Mouse (Mus musculus): ENCODE measurements around the gene Surf6. TPM values are rescaled to one million over a fixed set of nuclear protein-coding genes. Genes with fewer than 3 reads are reported as not detected.

The Surf6 gene
- polyA plus RNA-seq, 1 experiment from 2014 or later: 28.2 TPM

GRCm38 (mm10) chr2:26927745-26928476, 25.2 kb upstream of the Surf6 start:
- H3K4me1 ChIP-seq (replicated peaks): peaks cover 35% of the 10 kb centered on the region
- WGBS: 93% methylated on average over 6 of the region's 6 CpGs
- no peak for ATAC-seq (ENCODE audit: low FRiP score)
- H3K36me3 ChIP-seq: peaks cover 78% of the 10 kb centered on the region
- no peak overlapping the region; the same call in 1 of the 2 replicates for H3K9ac ChIP-seq
- H3K4me2 ChIP-seq: no peak overlapping the region
- no peaks in the 10 kb centered on the region for H3K27me3 ChIP-seq
- no peak overlapping the region for H3K4me3 ChIP-seq
- no peaks in the 10 kb centered on the region for H3K9me3 ChIP-seq
- H3K27ac ChIP-seq: no peak overlapping the region

DNA sequence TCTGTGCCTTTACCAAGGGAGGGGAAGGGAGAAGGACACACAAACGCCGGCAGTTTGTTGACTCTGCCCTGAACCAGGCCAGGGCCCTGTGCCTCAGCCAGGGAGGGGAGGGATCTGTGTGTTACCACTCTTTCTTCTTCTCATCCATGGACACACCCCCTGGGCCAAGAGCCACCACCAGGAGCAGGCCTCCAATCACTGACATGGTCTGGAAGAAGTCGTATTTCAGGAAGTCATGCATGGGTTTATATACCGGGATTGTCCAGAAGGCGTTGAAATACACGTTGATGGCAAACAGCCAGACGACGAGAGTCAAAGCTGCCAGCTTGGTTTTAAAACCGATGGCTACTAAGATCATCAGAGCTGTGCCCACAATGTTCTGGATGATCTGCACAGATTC, 19.1 kb upstream of the Surf6 start:
- H3K27me3 ChIP-seq: no peaks in the 10 kb centered on the region
- H3K27ac ChIP-seq: no peak overlapping the region
- no peak overlapping the region for H3K9ac ChIP-seq
- 87% methylated on average over 9 of the region's 9 CpGs for WGBS
- no peak overlapping the region for H3K4me3 ChIP-seq
- H3K4me1 ChIP-seq (replicated peaks): peaks cover 18% of the 10 kb centered on the region
- ATAC-seq (ENCODE audit: low FRiP score): no peak
- H3K4me2 ChIP-seq: no peak overlapping the region
- H3K36me3 ChIP-seq: peaks cover 92% of the 10 kb centered on the region
- H3K9me3 ChIP-seq: no peaks in the 10 kb centered on the region

GRCm38 (mm10) chr2:26920190-26920855, 17.6 kb upstream of the Surf6 start:
- no peaks in the 10 kb centered on the region for H3K27me3 ChIP-seq
- H3K4me3 ChIP-seq: no peak overlapping the region
- no peak overlapping the region for H3K9ac ChIP-seq
- no peak overlapping the region for H3K27ac ChIP-seq
- H3K36me3 ChIP-seq: peaks cover 78% of the 10 kb centered on the region
- no peak for ATAC-seq (ENCODE audit: low FRiP score)
- WGBS: 89% methylated on average over 6 of the region's 6 CpGs
- no peaks in the 10 kb centered on the region for H3K9me3 ChIP-seq
- H3K4me1 ChIP-seq (replicated peaks): peaks cover 25% of the 10 kb centered on the region
- no peak overlapping the region for H3K4me2 ChIP-seq

- Histone ChIP-seq H3K36me3 (peaks cover 73% of the 10 kb centered on the region), H3K4me3 (no peak overlapping the region), H3K4me2 (no peak overlapping the region), H3K9ac (no peak overlapping the region), H3K4me1 (replicated peaks) (peaks cover 32% of the 10 kb centered on the region), H3K27me3 (no peaks in the 10 kb centered on the region), H3K27ac (no peak overlapping the region), H3K9me3 (no peaks in the 10 kb centered on the region)
- 89% methylated on average over 3 of the region's 3 CpGs for WGBS
- no peak for ATAC-seq (ENCODE audit: low FRiP score)
Observed at GRCm38 (mm10) chr2:26919684-26920083, 17.0 kb upstream of the Surf6 start.

- peak overlapping the region; percentile 100 for H3K4me2 ChIP-seq
- peaks cover 47% of the 10 kb centered on the region for H3K4me1 ChIP-seq (replicated peaks)
- WGBS: 3% methylated on average over 13 of the region's 13 CpGs
- ATAC-seq (ENCODE audit: low FRiP score): peak; percentile 5
- H3K9me3 ChIP-seq: no peaks in the 10 kb centered on the region
- peak overlapping the region; percentile 62 for H3K4me3 ChIP-seq
- H3K27me3 ChIP-seq: no peaks in the 10 kb centered on the region
- H3K36me3 ChIP-seq: peaks cover 73% of the 10 kb centered on the region
- H3K27ac ChIP-seq: peak overlapping the region; percentile 83
- peak overlapping the region; percentile 91 for H3K9ac ChIP-seq
Observed at GRCm38 (mm10) chr2:26916738-26917137, 14.1 kb upstream of the Surf6 start.

GRCm38 (mm10) chr2:26915927-26916728, 13.4 kb upstream of the Surf6 start, which contains the start of the genes Surf2 and Surf1:
TSS of gene Surf2 (plus strand) at chr2:26916367.
TSS of gene Surf1 (minus strand) at chr2:26916530.
- peak; percentile 80 for ATAC-seq (ENCODE audit: low FRiP score)
- Histone ChIP-seq H3K9me3 (no peaks in the 10 kb centered on the region), H3K4me2 (peak within 1 kb of the TSS; percentile 100), H3K27me3 (no peaks in the 10 kb centered on the region), H3K9ac (peak within 1 kb of the TSS; percentile 91), H3K27ac (peak within 1 kb of the TSS; percentile 83), H3K4me3 (peak within 1 kb of the TSS; percentile 62), H3K36me3 (peaks cover 70% of the 10 kb centered on the region), H3K4me1 (replicated peaks) (peaks cover 51% of the 10 kb centered on the region)
- WGBS: 2% methylated on average over 47 of the region's 47 CpGs

DNA sequence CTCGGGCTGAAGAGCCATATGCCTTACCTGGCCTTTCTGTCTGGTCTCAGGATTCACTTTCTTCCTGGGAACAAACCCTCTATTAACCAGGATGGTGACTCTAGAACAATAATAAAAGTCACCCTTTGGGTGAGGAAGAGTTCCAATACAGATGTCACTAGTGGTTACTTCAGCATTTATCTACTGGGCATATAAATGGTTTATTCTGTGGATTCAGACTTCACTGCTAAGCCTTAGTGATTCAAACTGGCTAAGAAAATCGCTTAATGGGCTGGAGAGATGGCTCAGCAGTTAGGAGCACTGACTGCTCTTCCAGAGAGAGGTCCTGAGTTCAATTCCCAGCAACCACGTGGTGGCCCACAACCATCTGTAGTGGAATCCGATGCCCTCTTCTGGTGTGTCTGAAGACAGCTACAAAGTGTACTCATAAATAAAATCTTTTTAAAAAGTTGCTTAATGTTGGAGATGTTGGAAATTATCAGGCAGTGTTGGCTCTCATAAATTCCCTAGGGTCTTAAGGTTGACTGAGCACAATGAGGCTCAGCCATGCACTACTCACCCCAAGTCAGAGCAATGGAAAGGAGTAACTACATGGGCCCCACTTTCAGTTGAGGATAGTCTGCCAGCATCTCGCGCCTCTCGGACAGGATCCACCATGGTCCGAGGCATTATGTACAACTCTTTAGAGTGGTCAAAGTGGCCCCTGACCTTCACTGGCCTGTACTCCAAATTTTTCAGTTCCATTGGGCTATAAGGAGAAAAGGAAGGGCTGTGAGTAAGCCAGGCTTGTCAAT, 11.7 kb upstream of the Surf6 start:
- no peaks in the 10 kb centered on the region for H3K27me3 ChIP-seq
- peak overlapping the region; percentile 100; the same call in 1 of the 2 replicates for H3K4me2 ChIP-seq
- H3K4me3 ChIP-seq: no peak overlapping the region
- H3K9me3 ChIP-seq: no peaks in the 10 kb centered on the region
- H3K36me3 ChIP-seq: peaks cover 52% of the 10 kb centered on the region
- no peak overlapping the region for H3K9ac ChIP-seq
- no peak for ATAC-seq (ENCODE audit: low FRiP score)
- 67% methylated on average over 8 of the region's 8 CpGs for WGBS
- peaks cover 58% of the 10 kb centered on the region for H3K4me1 ChIP-seq (replicated peaks)
- H3K27ac ChIP-seq: no peak overlapping the region

GRCm38 (mm10) chr2:26913416-26914147, 10.9 kb upstream of the Surf6 start:
- peaks cover 45% of the 10 kb centered on the region for H3K36me3 ChIP-seq
- no peak overlapping the region for H3K4me3 ChIP-seq
- H3K9me3 ChIP-seq: no peaks in the 10 kb centered on the region
- no peak overlapping the region for H3K4me2 ChIP-seq
- peaks cover 65% of the 10 kb centered on the region for H3K4me1 ChIP-seq (replicated peaks)
- ATAC-seq (ENCODE audit: low FRiP score): no peak
- H3K27me3 ChIP-seq: no peaks in the 10 kb centered on the region
- no peak overlapping the region for H3K27ac ChIP-seq
- no peak overlapping the region for H3K9ac ChIP-seq
- 91% methylated on average over 17 of the region's 17 CpGs for WGBS

DNA sequence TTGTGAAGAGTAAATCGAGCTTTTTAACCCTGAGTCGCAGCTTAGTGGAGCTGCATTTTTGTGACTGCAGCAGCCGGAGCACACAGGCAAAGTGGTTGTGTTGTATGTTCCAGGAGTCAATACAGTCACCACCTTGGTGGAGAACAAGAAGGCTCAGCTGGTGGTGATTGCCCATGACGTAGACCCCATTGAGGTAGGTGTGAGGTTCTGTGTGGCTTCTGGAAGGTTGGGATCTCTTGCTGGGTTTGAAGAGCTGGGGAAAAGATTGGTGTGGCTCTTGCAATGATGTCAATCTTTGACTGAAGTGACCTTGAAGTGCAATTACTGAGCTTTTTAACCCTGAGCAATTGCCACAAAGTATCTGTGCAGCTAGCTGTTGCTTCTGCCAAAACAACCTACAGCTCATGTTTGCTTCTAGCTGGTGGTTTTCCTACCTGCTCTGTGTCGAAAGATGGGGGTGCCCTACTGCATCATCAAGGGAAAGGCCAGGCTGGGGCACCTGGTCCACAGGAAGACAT, 9.6 kb upstream of the Surf6 start:
- Histone ChIP-seq H3K9ac (peak overlapping the region; percentile 99), H3K36me3 (peaks cover 47% of the 10 kb centered on the region), H3K9me3 (no peaks in the 10 kb centered on the region), H3K27me3 (no peaks in the 10 kb centered on the region), H3K4me1 (replicated peaks) (peaks cover 65% of the 10 kb centered on the region), H3K27ac (no peak overlapping the region), H3K4me2 (peak overlapping the region; percentile 100), H3K4me3 (peak overlapping the region; percentile 85)
- WGBS: 77% methylated on average over 5 of the region's 5 CpGs
- no peak for ATAC-seq (ENCODE audit: low FRiP score)

- ATAC-seq (ENCODE audit: low FRiP score): peak; percentile 44
- Histone ChIP-seq H3K9me3 (no peaks in the 10 kb centered on the region), H3K9ac (peak overlapping the region; percentile 99), H3K4me1 (replicated peaks) (peaks cover 59% of the 10 kb centered on the region), H3K27me3 (no peaks in the 10 kb centered on the region), H3K4me3 (peak overlapping the region; percentile 85), H3K36me3 (peaks cover 58% of the 10 kb centered on the region), H3K27ac (peak overlapping the region; percentile 96), H3K4me2 (peak overlapping the region; percentile 100)
- under 1% methylated on average over 37 of the region's 37 CpGs for WGBS
Observed at GRCm38 (mm10) chr2:26910994-26911765, 8.5 kb upstream of the Surf6 start.
